Mouse (Mus musculus) cerebellum, adult 9-11 months (tissue): ENCODE data around the gene Tmem40.

Source experiments
- DNase-seq: peaks from one replicate; pipeline ENCODE4 v3.0.0; 2022

Gene Tmem40

GRCm38 (mm10) chr6:115697739-115698558 lies 64.3 kb downstream of the Tmem40 start:
- no peak for DNase-seq

GRCm38 (mm10) chr6:115696707-115697215 lies 65.4 kb downstream of the Tmem40 start:
- no peak for DNase-seq

GRCm38 (mm10) chr6:115695124-115695523 lies 67.1 kb downstream of the Tmem40 start:
- DNase-seq = peak; percentile 4

GRCm38 (mm10) chr6:115694441-115694842 lies 67.8 kb downstream of the Tmem40 start:
- peak; percentile 48 for DNase-seq

GRCm38 (mm10) chr6:115692963-115693730 lies 69.1 kb downstream of the Tmem40 start:
- DNase-seq = peak; percentile 8

- DNase-seq = no peak
These were observed 69.9 kb downstream of the Tmem40 start for GRCm38 (mm10) chr6:115692163-115692950.

- DNase-seq = no peak
These were observed 72.1 kb downstream of the Tmem40 start for GRCm38 (mm10) chr6:115690105-115690504.

- DNase-seq = no peak
These were observed 73.6 kb downstream of the Tmem40 start for GRCm38 (mm10) chr6:115688589-115688988.

- DNase-seq = no peak
These were observed 74.5 kb downstream of the Tmem40 start for GRCm38 (mm10) chr6:115687753-115688152.

- DNase-seq = no peak
These were observed 77.2 kb downstream of the Tmem40 start for GRCm38 (mm10) chr6:115684851-115685646.

GRCm38 (mm10) chr6:115684271-115684670 lies 77.9 kb downstream of the Tmem40 start:
- DNase-seq = no peak

- peak; percentile 77 for DNase-seq
These were observed 81.1 kb downstream of the Tmem40 start for GRCm38 (mm10) chr6:115681066-115681465.
